Mouse (Mus musculus) heart, adult 9 months (tissue): ENCODE measurements around the gene Crtc1.

Experiments used
- DNase-seq, 2 experiments: peaks; one replicate each; pipeline ENCODE4 v3.0.0; 2022; ENCODE audit warnings: low spot score in 2 of 2

Crtc1 gene

DNA sequence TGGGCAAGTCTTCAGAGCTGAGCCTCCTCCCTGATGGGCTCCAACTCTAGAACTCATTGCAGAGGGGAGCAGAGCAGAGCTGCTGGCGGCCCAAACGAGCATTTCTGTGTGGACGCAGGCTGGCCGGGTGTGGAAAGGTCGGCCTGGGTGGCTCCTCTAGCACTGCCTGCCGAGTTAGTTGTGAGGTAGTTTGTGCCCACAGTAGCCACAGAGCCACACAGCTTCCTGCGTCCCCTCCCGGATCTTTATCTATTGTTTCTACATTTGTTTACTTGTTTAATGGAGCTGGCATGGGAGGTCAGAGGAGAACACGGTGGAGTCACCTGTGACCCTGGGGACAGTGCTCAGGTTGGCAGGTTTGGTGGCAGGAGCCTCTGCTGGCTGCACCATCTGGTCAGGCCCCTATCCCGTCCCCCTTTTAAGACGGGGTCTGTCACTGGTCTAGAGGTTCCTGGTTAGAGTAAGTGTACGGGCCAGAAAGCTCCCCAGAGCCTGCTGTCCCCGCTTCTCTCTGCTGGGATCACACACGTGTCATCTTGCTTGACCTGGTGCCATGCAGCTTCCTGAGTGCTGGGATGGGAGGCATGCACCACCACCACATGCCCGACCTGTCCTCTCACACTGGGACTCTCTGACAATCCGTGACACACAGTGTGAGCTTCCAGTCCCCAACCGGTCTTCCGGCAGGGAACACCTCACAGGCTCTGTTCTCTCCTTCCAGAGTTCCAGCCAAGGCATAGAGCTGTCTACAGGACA, 17.9 kb downstream of the Crtc1 start:
- no peak for DNase-seq

DNA sequence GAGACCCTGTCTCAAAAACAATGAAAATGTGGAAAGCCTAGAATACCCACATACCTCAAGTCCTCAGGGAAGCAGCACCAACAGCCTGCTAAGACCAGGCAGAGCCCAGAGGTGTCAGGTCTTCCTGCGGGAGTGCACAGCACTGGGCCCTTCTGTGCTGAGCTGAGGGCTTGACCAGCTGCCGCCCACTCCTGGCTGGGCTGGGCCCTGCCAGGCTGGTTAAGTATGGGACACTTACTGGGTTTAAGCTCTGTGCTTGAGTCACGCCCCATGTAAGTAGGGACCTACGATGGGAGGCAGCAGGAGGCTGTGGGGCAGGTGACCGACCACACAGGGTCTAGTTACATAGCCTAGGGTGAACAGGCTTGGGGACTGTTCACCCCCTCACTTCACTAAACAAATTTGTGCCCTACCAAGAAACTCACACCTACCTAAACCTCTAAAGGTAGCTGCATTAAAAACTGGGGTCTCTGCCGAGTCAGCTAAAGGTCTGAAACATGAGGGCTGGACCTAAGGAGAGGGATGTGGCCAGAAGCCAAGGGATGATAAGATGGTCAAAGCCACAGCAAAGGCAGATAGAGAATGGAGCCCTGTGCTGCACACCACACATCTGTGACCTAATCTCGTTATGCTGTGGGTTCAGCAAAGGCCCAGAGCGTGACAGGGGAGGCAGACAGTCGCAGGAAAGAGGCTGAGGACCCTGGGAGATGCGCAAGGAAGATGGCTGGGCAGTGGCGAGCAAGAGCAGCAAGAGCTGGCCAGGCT, 19.3 kb downstream of the Crtc1 start:
- no peak for DNase-seq

DNA sequence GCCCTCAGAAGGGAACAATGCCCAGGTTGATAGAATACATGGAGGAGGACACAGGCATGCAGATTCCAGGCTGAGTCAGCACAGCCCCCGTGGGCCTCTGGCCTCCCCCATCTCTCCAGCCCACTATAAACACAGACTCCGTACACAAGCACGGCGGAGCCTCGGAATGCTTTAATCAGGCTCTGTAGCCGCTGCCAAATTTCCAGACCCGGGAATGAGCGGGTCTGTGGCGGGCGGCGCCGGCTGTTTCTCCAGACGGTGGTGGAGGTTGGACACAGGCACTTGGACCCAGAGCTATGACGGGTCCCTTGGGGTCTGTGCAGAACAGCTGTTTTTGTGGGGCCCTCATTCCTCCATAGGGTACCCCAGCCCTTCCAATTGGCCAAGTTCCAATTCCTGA, 20.4 kb downstream of the Crtc1 start:
- peak in 1 of 2 experiments; percentile 39 for DNase-seq

DNA sequence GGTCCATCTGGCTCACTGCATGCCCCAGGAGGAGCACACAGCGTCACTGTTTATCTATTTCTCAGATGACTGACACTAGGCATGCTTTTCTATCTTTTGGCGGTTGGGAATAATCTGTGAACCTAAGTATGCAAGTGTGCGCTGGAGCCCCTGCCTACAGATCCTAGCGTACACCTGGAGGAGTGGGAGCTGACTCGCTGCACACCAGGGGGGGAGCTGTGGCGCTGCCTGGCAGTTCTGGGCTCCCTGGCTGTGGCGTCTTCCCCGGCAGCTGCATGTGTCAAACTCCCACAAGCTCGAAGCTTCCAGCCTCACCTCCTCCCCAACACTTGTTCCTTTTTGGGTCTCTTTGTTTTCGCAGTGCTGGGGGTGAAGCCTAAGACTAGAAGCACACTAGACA, 21.5 kb downstream of the Crtc1 start:
- no peak for DNase-seq

DNA sequence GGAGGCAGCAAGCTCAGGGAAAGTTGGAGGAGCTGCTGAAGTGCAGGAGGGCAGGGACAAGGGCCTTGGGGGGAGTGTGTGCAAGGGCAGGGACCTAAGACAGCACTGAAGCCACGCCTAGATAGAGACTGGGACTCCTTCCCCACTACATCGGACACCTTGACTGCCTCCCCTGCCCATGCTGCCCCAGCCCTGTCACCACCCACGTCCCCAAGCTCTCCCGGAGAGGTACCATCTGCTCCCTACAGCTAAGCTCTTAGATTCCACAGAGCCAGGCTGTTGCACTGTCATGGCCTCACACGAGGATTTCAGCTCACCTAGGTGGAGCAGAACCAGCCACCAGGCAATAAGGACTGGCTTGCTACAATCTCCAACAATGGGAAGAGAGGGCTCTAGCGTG, 22.4 kb downstream of the Crtc1 start:
- no peak for DNase-seq

DNA sequence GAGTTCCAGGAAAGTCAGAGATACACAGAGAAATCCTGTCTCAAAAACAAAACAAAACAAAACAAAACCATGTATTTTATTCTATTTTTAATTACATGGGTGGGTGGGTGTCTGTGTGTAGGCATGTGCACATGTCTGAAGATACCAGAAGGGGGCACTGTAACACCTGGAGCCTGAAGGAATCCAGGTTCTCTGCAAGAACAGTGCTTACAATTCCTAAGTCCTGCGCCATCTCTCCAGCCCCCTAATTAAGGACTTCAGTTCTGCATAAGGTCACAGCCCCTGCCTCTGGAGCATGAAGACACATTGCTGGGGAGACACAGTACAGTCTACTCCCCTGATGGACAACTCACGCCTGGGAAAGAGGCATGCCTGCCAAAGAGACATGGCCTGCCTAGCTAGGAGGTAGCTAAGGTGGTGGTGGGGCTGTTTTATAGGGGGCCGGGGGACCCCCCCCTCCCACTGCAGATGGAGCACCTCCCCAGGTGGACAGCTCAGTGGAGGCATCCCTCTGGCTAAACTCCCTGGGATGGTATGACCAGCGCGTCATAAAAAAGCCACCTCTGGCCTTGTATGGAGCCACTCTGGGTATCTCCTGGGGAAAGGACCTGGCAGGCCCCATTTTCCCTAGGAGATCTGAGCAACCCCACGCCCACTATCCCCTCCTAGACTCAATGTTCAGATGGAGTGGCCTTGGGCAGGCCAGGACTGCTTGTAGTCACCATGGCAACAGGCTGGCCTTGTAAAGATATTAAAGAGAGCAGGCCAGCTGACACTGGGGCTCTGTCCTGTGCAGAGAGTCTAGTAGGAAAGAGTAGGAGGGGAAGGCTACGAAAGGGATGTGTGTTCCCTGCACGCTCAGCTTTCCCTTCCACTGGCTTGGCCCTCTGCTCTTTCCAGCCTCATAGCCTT, 23.6 kb downstream of the Crtc1 start:
- no peak for DNase-seq

DNA sequence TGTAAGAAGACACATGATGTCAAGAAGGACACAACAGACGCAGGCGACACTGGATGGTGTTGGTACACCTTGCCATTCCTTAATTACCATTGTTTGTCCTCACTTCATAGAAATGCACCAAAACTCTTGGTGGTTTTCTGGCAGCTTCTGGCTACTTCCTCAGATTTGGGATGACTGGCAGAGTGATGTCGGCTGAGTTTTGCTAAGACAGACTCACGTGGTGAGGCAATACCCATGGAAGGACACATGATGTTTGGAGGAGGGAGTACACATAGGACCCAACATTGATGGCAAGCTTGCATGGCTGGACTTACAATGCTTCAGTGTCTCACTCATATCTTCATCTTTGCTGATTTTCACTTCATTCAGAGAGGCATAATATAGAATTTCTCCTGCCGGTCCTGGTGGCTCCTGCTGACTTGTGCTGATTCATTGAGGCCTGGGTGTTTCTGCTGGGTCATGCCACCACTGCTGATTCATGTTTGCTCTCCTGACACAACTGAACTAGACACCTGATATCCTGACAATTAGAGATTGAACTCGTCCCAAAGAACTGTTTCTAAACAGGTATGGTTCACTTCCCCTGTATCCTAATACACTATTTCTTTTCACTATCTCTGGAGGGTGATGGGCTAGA, 25.0 kb downstream of the Crtc1 start:
- DNase-seq = no peak

DNA sequence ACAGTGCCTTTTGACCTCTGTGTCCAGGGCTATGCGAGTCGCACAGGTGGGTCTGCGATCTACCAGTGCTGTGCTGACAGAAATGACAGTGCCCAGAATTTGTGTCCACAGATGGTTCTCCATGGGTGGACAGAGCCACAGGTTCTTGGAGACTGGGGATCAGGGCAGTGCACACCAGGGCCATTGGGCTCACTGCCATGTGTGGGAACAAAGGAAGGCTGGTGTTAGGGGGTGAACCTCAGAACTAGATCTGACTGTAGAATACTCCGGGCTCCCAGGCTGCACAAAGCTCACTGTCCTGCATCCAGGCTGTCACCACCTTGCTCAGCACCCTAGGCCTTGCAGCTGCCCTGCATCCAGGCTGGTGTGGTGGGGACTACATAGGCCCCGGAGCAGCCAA, 29.1 kb downstream of the Crtc1 start:
- no peak for DNase-seq

DNA sequence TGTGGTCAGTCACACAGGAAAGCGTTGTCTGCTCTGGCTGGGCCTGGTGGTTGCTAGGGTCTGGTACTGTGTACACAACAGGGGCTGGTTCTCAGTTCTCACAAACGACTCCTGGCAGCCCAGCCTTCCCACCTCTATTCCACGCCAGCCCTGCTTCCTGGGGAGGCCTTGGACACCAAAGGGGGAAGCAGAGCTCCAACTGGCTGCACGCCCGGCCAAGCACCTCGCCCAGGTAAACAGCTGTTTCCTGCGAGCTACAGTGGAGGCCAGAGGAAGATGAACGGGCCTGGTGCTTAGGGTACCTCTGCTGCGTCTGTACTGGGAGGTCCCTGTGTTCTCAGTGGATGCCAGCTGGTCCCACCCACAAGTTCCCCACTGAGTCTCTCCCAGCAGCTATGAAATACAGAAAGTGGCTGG, 29.9 kb downstream of the Crtc1 start:
- peak in 1 of 2 experiments; percentile 38 for DNase-seq

DNA sequence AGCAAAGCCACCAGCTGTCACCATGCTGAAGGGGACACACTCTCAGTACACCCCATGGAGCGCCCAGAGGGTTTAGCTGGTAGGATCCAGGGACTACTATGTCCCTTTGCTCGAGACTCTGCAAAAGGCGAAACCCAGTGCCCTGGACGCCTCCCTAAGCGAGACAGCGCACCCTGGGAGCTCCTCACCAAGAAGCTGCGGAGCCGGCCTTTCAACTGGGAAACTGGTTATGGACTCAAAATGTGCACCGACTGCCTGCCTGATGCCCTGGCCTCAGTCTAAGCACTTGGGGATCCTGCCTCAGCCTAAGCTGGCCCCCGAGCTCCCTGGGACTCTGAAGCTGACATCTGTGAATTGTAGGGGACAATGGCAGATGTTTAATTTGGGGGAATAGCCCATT, 30.4 kb downstream of the Crtc1 start:
- no peak for DNase-seq

DNA sequence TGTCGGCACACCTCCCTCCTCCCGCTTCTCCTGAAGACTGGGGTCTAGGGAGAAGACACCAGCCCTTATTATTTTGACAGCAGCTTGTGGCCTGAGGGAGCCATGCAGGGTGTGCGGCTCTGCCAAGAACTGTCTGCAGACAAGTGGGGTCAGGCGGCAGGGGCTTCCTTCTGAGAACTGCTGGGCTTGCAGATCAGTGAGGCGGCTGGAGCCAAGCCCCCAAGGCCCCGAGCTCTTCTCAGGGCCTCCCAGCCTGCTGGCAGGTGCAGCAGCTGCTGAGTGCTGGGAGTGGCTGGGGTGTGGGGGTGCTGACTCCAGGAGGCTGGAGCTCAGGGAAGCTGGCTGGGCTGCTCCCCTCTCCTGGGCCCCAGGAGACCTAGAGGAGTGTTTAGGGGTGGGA, 31.1 kb downstream of the Crtc1 start:
- DNase-seq = no peak

DNA sequence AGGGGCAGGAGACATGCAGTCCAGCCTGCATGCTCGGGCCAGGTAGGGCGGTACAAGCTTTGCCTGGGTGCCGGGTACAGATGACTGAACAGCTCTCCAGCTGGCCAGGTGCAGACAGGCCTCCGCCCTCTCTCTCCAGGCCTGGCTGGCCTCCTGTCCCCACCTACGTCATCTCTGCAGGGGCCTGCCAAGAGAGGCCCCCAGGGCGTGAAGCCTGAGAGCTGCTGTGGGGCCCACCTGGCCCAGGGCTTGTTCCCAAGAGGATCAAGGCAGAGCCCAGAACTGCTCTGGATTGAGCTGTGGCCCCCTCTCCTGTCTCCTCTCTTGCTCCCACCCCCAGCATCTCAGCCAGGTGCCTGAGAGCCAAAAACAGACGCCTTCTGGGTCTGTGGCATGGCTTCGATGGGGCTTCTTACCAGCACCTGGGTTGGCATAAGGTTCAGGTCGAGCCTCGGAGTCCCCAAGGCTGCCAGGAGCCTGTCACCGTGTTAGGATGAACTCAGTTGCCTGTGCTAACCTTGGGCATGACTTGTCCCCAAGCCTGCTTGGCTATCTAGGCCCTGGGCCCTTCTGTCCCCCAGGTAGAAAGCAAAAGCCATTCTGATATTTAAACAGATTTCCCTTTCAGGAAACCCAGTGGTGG, 32.8 kb downstream of the Crtc1 start:
- no peak for DNase-seq

DNA sequence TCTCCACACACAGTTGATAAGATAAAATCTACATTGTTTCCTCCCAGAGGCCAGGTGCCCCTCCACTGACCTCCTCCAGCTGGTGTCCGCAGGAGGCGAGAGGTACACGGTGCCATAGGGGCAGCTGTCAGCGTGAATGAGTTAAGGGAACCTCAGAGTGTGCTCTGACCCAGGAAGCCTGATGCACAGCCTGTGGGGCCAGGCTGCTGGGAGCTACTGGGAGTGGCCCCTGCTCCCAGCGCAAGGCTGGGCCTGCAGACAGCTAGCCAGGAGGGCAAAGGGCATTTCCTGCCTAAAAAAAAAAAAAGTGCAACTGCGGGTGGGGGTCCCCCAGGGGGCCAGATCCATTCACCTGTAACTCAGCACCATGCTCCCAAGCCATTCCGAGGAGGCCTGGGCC, 34.2 kb downstream of the Crtc1 start:
- no peak for DNase-seq

DNA sequence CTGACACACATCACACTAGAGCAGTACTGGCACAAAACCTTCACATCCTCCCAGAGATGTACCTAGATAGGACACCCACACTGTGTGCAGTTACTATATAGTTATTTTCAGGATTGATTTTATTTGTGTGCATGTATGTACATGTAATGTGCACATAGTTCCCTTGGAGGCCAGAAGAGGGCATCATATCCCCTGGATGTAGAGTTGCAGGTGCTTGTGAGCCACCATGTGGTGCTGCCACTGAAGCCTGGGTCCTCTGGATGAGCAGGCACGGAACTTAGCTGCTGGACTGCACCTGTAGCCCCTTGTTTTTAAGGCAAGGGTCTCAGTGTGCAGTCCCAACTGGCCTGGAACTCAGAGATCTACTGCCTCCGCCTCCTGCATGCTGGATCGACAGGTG, 35.2 kb downstream of the Crtc1 start:
- DNase-seq = no peak

DNA sequence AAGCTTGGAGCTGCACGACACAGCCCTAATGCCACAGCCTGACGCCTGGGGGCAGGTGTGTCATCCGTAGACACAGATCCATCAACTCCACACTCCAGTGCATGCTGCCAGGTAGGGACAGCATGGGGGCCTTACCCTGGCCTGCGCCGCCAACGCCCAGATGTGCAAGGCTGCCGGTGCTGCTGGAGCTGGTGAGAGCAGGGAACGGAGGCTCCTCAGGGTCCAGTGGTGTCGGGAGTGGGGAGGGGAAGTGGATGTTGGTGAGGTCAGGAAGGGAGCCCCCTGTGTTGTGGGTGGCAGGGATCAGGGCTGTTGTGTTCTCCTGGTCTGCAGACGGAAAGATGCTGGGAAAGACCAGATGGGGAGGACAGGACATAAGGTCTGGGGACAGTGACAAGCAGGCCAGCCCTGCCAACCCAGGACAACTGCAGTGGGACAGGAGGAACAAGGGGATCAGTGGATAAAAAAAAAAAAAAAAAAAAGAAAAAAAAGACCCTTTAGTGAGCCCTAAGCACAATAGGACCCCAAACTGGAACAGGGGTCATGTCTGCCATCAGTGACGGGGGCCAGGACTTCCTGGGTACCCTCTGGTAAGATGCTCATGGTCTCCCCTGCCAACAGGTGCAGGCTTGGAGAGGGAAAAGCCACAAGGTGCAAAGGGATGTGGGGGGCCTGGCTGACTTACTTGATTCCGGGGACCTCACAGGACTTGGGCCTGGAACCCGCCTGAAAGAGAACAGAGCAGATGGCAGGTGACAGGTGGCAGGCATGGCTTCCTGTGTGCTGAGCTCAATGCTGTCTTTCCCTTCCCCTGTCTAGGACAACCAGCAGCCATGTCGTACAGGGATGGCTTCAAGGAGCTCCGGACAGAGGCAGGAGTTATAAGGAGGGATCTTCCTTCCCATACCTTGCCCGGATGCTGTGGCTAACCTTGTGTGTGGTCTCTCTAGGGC, 41.5 kb downstream of the Crtc1 start:
- DNase-seq = no peak

DNA sequence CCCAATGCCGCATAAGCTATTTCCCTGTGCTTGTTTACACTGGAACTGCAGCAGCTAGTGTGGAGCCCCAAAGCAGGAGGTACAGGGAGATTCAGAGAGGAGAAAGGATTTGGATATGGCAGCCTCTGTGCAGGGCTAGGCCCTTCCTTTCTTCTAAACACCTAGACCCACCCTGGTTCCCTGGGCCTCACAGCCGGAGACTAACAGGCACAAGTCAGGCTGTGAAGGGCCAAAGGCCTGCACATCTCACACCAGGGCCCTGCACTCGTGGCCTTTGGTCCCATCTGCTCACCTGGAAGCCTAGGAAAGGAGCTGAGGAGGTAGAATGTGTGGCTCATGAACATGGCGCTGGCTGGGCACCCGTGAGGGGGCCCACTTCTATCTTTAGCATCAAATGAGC, 43.2 kb downstream of the Crtc1 start:
- no peak for DNase-seq

DNA sequence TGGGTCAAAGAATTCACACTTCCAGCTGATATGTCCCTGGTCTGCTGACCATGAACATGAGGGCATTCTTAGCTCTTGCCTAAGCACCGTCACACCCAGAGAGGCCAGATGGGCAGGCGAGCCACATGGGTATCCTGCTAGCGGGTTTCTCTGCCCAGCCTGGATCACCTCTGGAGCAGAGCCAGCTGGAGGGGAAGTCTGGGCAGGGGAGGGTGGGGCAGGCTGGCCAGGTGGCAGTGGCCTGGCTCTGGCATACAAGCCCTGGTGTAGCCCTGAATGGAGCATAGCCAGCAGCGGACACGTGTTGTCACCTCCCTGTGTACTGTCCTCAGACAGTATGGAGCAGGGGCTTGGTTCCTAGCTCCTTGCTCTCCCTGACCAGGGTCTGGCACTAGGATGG, 43.7 kb downstream of the Crtc1 start:
- DNase-seq = peak; percentile 56 to 60

DNA sequence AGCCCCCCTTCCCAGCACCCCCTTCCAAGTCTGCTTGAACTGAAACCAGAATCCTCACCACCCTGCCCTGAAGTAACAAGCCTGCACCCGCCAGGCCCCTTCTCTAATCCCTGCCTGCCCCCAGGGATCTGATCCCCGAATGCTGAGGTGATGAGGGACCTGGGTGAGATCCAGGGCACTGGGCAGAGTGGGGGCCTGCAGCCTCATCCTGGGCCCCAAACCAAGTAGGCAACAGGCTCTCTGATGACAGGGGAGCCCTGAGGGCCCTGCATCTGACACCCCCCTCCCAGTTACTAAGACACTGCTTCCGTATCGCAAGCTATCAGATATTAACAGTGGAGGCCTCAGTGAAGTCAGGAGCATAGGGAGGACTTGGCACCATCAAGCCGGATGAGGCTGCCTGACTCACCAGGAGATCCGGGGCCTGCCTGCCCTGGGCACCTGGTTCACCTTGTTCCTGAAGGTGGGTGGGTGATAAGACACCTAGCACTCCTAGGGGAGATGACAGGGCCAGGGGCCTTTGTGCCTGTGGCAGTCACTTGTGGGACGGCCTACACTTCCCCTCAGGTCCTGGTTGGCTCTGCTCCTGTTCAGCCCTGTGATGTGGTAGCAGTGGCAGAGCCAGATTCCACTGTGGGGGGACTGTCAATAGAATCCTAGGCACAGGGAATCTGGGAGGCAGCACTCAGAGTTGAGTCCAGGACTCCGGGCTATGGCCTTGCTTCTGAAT, 44.9 kb downstream of the Crtc1 start:
- DNase-seq = no peak

DNA sequence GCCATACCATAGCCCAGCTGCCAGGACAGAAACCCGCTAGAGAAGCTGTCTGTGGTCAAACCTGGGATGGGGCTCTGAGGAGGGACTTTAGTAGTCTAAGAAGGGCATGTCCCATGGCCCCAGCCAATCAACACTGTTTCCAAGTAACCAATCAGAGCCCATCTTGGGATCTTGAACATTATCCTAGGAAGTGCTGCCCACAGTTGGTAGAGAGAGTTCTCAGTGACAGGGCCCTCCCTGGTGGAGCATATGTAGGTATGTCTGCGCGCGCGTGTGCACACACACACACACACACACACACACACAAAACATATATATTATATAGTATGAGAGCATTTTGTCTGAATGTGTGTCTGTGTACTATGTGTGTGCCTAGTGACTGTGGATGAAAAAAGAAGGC, 46.3 kb downstream of the Crtc1 start:
- no peak for DNase-seq

DNA sequence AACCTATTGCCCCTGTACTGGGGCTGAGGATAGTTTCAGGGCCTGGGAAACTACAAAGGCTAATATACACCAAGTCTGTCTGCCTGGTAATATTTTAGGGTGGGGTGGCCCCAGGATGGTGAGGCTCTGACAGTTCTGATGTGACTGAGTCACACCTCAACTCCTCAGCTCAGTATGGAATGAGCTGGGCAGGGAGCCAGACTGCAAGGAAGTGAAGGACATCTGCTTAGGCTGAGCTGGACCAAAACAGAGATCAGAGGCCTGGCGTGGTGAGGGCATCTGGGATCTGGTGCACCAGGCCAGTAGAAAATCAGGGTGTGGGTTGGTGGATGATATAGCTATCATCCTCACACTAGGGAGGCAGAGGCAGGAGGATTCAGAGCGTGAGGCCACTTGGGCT, 49.7 kb downstream of the Crtc1 start:
- DNase-seq = no peak
